Mouse (Mus musculus): ENCODE data around the gene Mpv17l. TPM values are rescaled to one million over a fixed set of nuclear protein-coding genes. Genes with fewer than 3 reads are reported as not detected.

Gene Mpv17l
- polyA plus RNA-seq, 1 experiment: 9.4 TPM

Other genes with a start within 250 kb of the Mpv17l start
- gene Parn, start 235.0 kb upstream of the Mpv17l start, polyA plus RNA-seq (2012; rRNA removed): 20.0 and 20.8 TPM in 2 replicates
- gene Bfar, start 231.3 kb upstream of the Mpv17l start, polyA plus RNA-seq (2012; rRNA removed): 34.8 and 35.8 TPM in 2 replicates
- 1.2 and 1.5 TPM in 2 replicates for gene 3110001I22Rik, start 231.2 kb upstream of the Mpv17l start, polyA plus RNA-seq (2012; rRNA removed)
- gene Pla2g10, start 172.2 kb upstream of the Mpv17l start, polyA plus RNA-seq (2012; rRNA removed): 0.23 and 0.56 TPM in 2 replicates
- gene Rrn3, start 122.5 kb upstream of the Mpv17l start, polyA plus RNA-seq (2012; rRNA removed): 12.1 and 12.4 TPM in 2 replicates
- gene Ntan1, start 84.3 kb upstream of the Mpv17l start, polyA plus RNA-seq (2012; rRNA removed): 44.4 and 49.5 TPM in 2 replicates
- gene Pdxdc1, start within 50 bp of the Mpv17l start, polyA plus RNA-seq (2012; rRNA removed): 250 and 265 TPM in 2 replicates
- not detected in 2 replicates for gene 2900011O08Rik, start 83.4 kb downstream of the Mpv17l start, polyA plus RNA-seq (2012; rRNA removed)
- gene Ifitm7, start 83.7 kb downstream of the Mpv17l start, polyA plus RNA-seq (2012; rRNA removed): 0.59 and 1.5 TPM in 2 replicates